Mouse (Mus musculus): ENCODE measurements around the gene Rin2.

GRCm38 (mm10) chr2:145807276-145807675 is 132.3 kb downstream of the Rin2 start:
- TF ChIP-seq CTCF (IDR thresholded peaks at IDR 0.05; ENCODE audit: low read depth, low read length) (no peak), POLR2A (IDR thresholded peaks at IDR 0.05; ENCODE audit: insufficient read depth, low read length) (no peak)

Measured in ES-Bruce4 (cell line).